Mouse (Mus musculus): ENCODE data around the gene Cd3eap.

The Cd3eap gene

GRCm38 (mm10) chr7:19307739-19308453, 51.4 kb downstream of the Cd3eap start:
- DNase-seq (ENCODE audit: low spot score) = peak; percentile 82

- no peak for DNase-seq (ENCODE audit: low spot score)
These were observed 52.2 kb downstream of the Cd3eap start for GRCm38 (mm10) chr7:19306819-19307738.

Data from layer of hippocampus, adult 11-12 months (tissue).